Mouse (Mus musculus) heart, postnatal 0 days (tissue): Measurements from ENCODE around the gene Trpv6.

Source experiments
- CTCF ChIP-seq: IDR thresholded peaks from 2 replicates; pipeline ENCODE4 v1.5.1; 2016; ENCODE audit warnings: antibody characterized with exemption, control low read depth, low read depth
- EP300 ChIP-seq: IDR thresholded peaks from 2 replicates; pipeline ENCODE4 v1.6.1; 2016; ENCODE audit warnings: antibody characterized with exemption, low read depth

DNA sequence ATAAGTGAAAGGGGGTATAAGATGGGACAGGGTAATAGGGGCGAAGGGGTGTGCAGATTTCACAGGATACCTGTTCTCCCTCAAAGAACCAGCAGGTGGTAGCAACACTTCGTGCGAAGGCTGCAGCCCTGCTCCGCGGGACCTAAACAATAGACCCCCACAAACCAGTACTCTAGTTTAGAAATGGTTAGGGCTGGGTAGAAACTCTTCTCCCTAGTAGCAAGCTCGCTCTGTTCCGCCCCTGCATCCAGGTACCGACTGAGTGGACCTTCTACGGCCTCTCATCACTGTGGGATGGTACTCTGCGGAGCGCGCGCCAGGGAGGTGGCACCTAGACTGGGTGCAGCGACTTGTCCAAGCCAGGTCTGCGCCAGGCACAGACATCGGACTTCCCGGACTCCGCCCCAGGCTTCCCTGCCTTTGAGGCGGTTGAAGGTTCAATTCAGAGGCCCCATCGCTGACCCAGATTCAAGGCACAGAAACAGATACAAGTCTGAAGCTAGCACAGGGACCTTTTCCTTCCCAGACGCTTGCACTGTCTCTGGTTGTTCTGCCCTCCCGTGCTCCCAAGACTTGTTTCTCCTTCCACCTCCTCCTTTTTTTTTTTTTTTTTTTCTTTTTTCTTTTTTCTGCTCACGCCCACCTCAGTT, 31.7 kb downstream of the Trpv6 start:
- TF ChIP-seq CTCF (peak; percentile 59), EP300 (no peak)
